Mouse (Mus musculus) midbrain, embryonic 15.5 days (tissue): Measurements from ENCODE around the gene Fubp3. TPM values are rescaled to one million over a fixed set of nuclear protein-coding genes. Genes with fewer than 3 reads are reported as not detected.
"Not testable (repeated sequence)": the region's sequence is repeated elsewhere in the genome, so short reads cannot be mapped to it uniquely, and the experiment has no call there.

Source experiments
- ATAC-seq: fragments of 200-750 bp; cut with Nextera tagmentation; replicated peaks from 2 replicates; pipeline ENCODE4 v1.8.0; 2017; ENCODE audit warnings: moderate TSS enrichment
- H3K27ac ChIP-seq: fragments of 300-500 bp; sonication (generic); 2 replicates; pipeline ENCODE4 v1.5.1; 2015; ENCODE audit warnings: mild to moderate bottlenecking, inconsistent platforms
- H3K27me3 ChIP-seq: fragments of 300-500 bp; sonication (generic); replicated peaks from 2 replicates; pipeline ENCODE4 v1.6.1; 2015; ENCODE audit warnings: inconsistent platforms
- H3K36me3 ChIP-seq: fragments of 300-500 bp; sonication (generic); replicated peaks from 2 replicates; pipeline ENCODE4 v1.6.1; 2015; ENCODE audit warnings: inconsistent platforms
- H3K4me1 ChIP-seq: fragments of 300-500 bp; sonication (generic); 2 replicates; pipeline ENCODE4 v1.6.1; 2015; ENCODE audit warnings: inconsistent platforms
- H3K4me2 ChIP-seq: fragments of 300-500 bp; sonication (generic); 2 replicates; pipeline ENCODE4 v1.6.1; 2015; ENCODE audit warnings: inconsistent platforms, mild to moderate bottlenecking, moderate library complexity
- H3K4me3 ChIP-seq: fragments of 300-500 bp; sonication (generic); 2 replicates; pipeline ENCODE4 v1.5.1; 2015; ENCODE audit warnings: mild to moderate bottlenecking, inconsistent platforms
- H3K9ac ChIP-seq: fragments of 300-500 bp; sonication (generic); 2 replicates; pipeline ENCODE4 v1.6.1; 2015; ENCODE audit warnings: mild to moderate bottlenecking, inconsistent platforms
- H3K9me3 ChIP-seq: fragments of 300-500 bp; sonication (generic); 2 replicates; pipeline ENCODE4 v1.6.1; 2016; ENCODE audit warnings: inconsistent platforms
- WGBS: fragments of 180-500 bp; shearing (Covaris S2); methylation state at CpG from one replicate; pipeline ENCODE4 v1.1.7; 2015; ENCODE audit warnings: mixed read lengths; 5-methylcytosine and 5-hydroxymethylcytosine counted together
- polyA plus RNA-seq: library from polyadenylated mRNA; unstranded; fragments of >200 nt; fragmentation: Nextera tagmentation; extraction: Ambion mirVana; gene quantifications from 2 replicates; pipeline ENCODE4 v1.2.1, GENCODE M21; 2015

The Fubp3 gene
- polyA plus RNA-seq = 46.2 and 47.4 TPM in 2 replicates

- 2% methylated on average over 51 of the region's 51 CpGs for WGBS
- H3K9ac ChIP-seq = peak within 1 kb of the TSS; percentile 84
- peak; percentile 98 for ATAC-seq
These were observed at the start of gene Fubp3 for GRCm38 (mm10) chr2:31572051-31572914. Gene Fubp3 (plus strand): TSS chr2:31572651.

GRCm38 (mm10) chr2:31524641-31525040 is 47.8 kb upstream of the Fubp3 start:
- no peak for ATAC-seq
- H3K4me1 ChIP-seq = no peaks in the 10 kb centered on the region
- no peaks in the 10 kb centered on the region for H3K9me3 ChIP-seq
- no peak overlapping the region for H3K4me3 ChIP-seq
- 74% methylated on average over 5 of the region's 5 CpGs for WGBS
- no peak overlapping the region for H3K9ac ChIP-seq
- H3K4me2 ChIP-seq = no peak overlapping the region
- H3K27me3 ChIP-seq = peaks cover 9% of the 10 kb centered on the region; the same call in 1 of the 2 replicates
- no peak overlapping the region for H3K27ac ChIP-seq
- H3K36me3 ChIP-seq = no peaks in the 10 kb centered on the region

More at GRCm38 (mm10) chr2:31572051-31572914, at the start of gene Fubp3:
- Histone ChIP-seq H3K4me1 (peaks cover 23% of the 10 kb centered on the region), H3K27me3 (no peaks in the 10 kb centered on the region; the same call in 1 of the 2 replicates), H3K4me3 (peak within 1 kb of the TSS; percentile 80), H3K36me3 (no peaks in the 10 kb centered on the region), H3K27ac (peak within 1 kb of the TSS; percentile 86), H3K4me2 (peak within 1 kb of the TSS; percentile 89), H3K9me3 (no peaks in the 10 kb centered on the region)

GRCm38 (mm10) chr2:31525778-31526177 is 46.7 kb upstream of the Fubp3 start:
- H3K9me3 ChIP-seq = no peaks in the 10 kb centered on the region
- peaks cover 9% of the 10 kb centered on the region; the same call in 1 of the 2 replicates for H3K27me3 ChIP-seq
- H3K36me3 ChIP-seq = no peaks in the 10 kb centered on the region
- H3K4me3 ChIP-seq = no peak overlapping the region
- no peak overlapping the region for H3K4me2 ChIP-seq
- no peaks in the 10 kb centered on the region for H3K4me1 ChIP-seq
- 16% methylated on average over 10 of the region's 10 CpGs for WGBS
- H3K9ac ChIP-seq = no peak overlapping the region
- H3K27ac ChIP-seq = no peak overlapping the region
- ATAC-seq = no peak

GRCm38 (mm10) chr2:31530201-31530600 is 42.2 kb upstream of the Fubp3 start:
- whole genome bisulfite sequencing = 73% methylated on average over 5 of the region's 5 CpGs

GRCm38 (mm10) chr2:31537054-31537453 is 35.4 kb upstream of the Fubp3 start:
- 64% methylated on average over 5 of the region's 5 CpGs for WGBS
- no peaks in the 10 kb centered on the region for H3K9me3 ChIP-seq
- ATAC-seq = no peak

More at GRCm38 (mm10) chr2:31530201-31530600, 42.2 kb upstream of the Fubp3 start:
- Histone ChIP-seq H3K4me2 (no peak overlapping the region), H3K9ac (no peak overlapping the region), H3K9me3 (no peaks in the 10 kb centered on the region), H3K4me1 (no peaks in the 10 kb centered on the region), H3K36me3 (no peaks in the 10 kb centered on the region), H3K27ac (no peak overlapping the region), H3K4me3 (no peak overlapping the region), H3K27me3 (peaks cover 9% of the 10 kb centered on the region)
- no peak for ATAC-seq

GRCm38 (mm10) chr2:31538745-31539144 is 33.7 kb upstream of the Fubp3 start:
- Histone ChIP-seq H3K27ac (no peak overlapping the region), H3K4me3 (no peak overlapping the region), H3K9me3 (no peaks in the 10 kb centered on the region), H3K9ac (no peak overlapping the region), H3K27me3 (no peaks in the 10 kb centered on the region; the same call in 1 of the 2 replicates), H3K4me1 (no peaks in the 10 kb centered on the region), H3K36me3 (no peaks in the 10 kb centered on the region), H3K4me2 (no peak overlapping the region)
- WGBS = 79% methylated on average over 5 of the region's 5 CpGs
- no peak for ATAC-seq

More at GRCm38 (mm10) chr2:31537054-31537453, 35.4 kb upstream of the Fubp3 start:
- no peak overlapping the region for H3K9ac ChIP-seq
- no peaks in the 10 kb centered on the region; the same call in 1 of the 2 replicates for H3K27me3 ChIP-seq
- H3K4me3 ChIP-seq = no peak overlapping the region
- H3K4me1 ChIP-seq = no peaks in the 10 kb centered on the region
- no peak overlapping the region for H3K27ac ChIP-seq
- no peak overlapping the region for H3K4me2 ChIP-seq
- H3K36me3 ChIP-seq = no peaks in the 10 kb centered on the region

- no peaks in the 10 kb centered on the region for H3K9me3 ChIP-seq
- no peak for ATAC-seq
- no peak overlapping the region for H3K27ac ChIP-seq
- no peaks in the 10 kb centered on the region for H3K4me1 ChIP-seq
- 85% methylated on average over 5 of the region's 5 CpGs for WGBS
- no peaks in the 10 kb centered on the region; the same call in 1 of the 2 replicates for H3K27me3 ChIP-seq
- H3K4me3 ChIP-seq = no peak overlapping the region
- H3K4me2 ChIP-seq = no peak overlapping the region
- H3K9ac ChIP-seq = no peak overlapping the region
- no peaks in the 10 kb centered on the region for H3K36me3 ChIP-seq
These were observed 30.9 kb upstream of the Fubp3 start for GRCm38 (mm10) chr2:31541581-31541980.

- no peaks in the 10 kb centered on the region for H3K36me3 ChIP-seq
- H3K4me1 ChIP-seq = 0 out of 2 replicates have a peak, but pooled peaks cover 3% of the 10 kb centered on the region
- H3K9ac ChIP-seq = no peak overlapping the region
- H3K4me3 ChIP-seq = no peak overlapping the region
- no peaks in the 10 kb centered on the region for H3K9me3 ChIP-seq
- H3K4me2 ChIP-seq = no peak overlapping the region
- no peaks in the 10 kb centered on the region; the same call in 1 of the 2 replicates for H3K27me3 ChIP-seq
- no peak for ATAC-seq
- no peak overlapping the region for H3K27ac ChIP-seq
- WGBS = 39% methylated on average over 11 of the region's 11 CpGs
These were observed 24.7 kb upstream of the Fubp3 start for GRCm38 (mm10) chr2:31547726-31548125.

- Histone ChIP-seq H3K4me1 (0 out of 2 replicates have a peak, but pooled peaks cover 3% of the 10 kb centered on the region), H3K36me3 (no peaks in the 10 kb centered on the region), H3K9me3 (no peaks in the 10 kb centered on the region), H3K4me2 (no peak overlapping the region), H3K4me3 (no peak overlapping the region), H3K27ac (no peak overlapping the region), H3K9ac (no peak overlapping the region), H3K27me3 (no peaks in the 10 kb centered on the region; the same call in 1 of the 2 replicates)
- 82% methylated on average over 3 of the region's 3 CpGs for WGBS
- ATAC-seq = no peak
These were observed 21.9 kb upstream of the Fubp3 start for GRCm38 (mm10) chr2:31550503-31550902.

GRCm38 (mm10) chr2:31551351-31551750 is 21.1 kb upstream of the Fubp3 start:
- 96% methylated on average over 3 of the region's 3 CpGs for WGBS

GRCm38 (mm10) chr2:31551971-31552370 is 20.5 kb upstream of the Fubp3 start:
- H3K4me2 ChIP-seq = no peak overlapping the region
- no peaks in the 10 kb centered on the region for H3K9me3 ChIP-seq
- H3K4me3 ChIP-seq = no peak overlapping the region
- ATAC-seq = no peak
- 88% methylated on average over 10 of the region's 10 CpGs for WGBS
- no peaks in the 10 kb centered on the region for H3K36me3 ChIP-seq
- H3K9ac ChIP-seq = no peak overlapping the region
- H3K27me3 ChIP-seq = no peaks in the 10 kb centered on the region
- H3K4me1 ChIP-seq = 0 out of 2 replicates have a peak, but pooled peaks cover 3% of the 10 kb centered on the region
- no peak overlapping the region for H3K27ac ChIP-seq

More at GRCm38 (mm10) chr2:31551351-31551750, 21.1 kb upstream of the Fubp3 start:
- not testable (repeated sequence) for H3K4me3 ChIP-seq, H3K4me1 ChIP-seq, H3K27me3 ChIP-seq, H3K4me2 ChIP-seq, H3K27ac ChIP-seq, H3K9me3 ChIP-seq, H3K36me3 ChIP-seq, ATAC-seq, H3K9ac ChIP-seq

- H3K27ac ChIP-seq = no peak overlapping the region
- no peaks in the 10 kb centered on the region for H3K36me3 ChIP-seq
- no peak overlapping the region for H3K9ac ChIP-seq
- no peaks in the 10 kb centered on the region for H3K4me1 ChIP-seq
- 85% methylated on average over 5 of the region's 5 CpGs for WGBS
- H3K4me2 ChIP-seq = no peak overlapping the region
- H3K27me3 ChIP-seq = no peaks in the 10 kb centered on the region
- H3K9me3 ChIP-seq = no peaks in the 10 kb centered on the region
- no peak overlapping the region for H3K4me3 ChIP-seq
- ATAC-seq = no peak
These were observed 17.8 kb upstream of the Fubp3 start for GRCm38 (mm10) chr2:31554619-31555018.
